Mouse (Mus musculus) limb, embryonic 10.5 days (tissue): ENCODE data around the gene Ifit2. TPM values are rescaled to one million over a fixed set of nuclear protein-coding genes. Genes with fewer than 3 reads are reported as not detected.

Source experiments
- DNase-seq: peaks from one replicate; pipeline ENCODE4 v3.0.0-alpha.2; 2017; ENCODE audit warnings: low spot score
- H3K27ac ChIP-seq: fragments of 300-500 bp; sonication (generic); 2 replicates; pipeline ENCODE4 v1.5.1; 2016; ENCODE audit warnings: mild to moderate bottlenecking
- H3K27me3 ChIP-seq: fragments of 300-500 bp; sonication (generic); 2 replicates; pipeline ENCODE4 v1.6.1; 2016; ENCODE audit warnings: low read depth, mild to moderate bottlenecking; ENCODE audit not compliant: poor library complexity, severe bottlenecking
- H3K36me3 ChIP-seq: fragments of 300-500 bp; sonication (generic); 2 replicates; pipeline ENCODE4 v1.6.1; 2016; ENCODE audit warnings: mild to moderate bottlenecking, moderate library complexity
- H3K4me1 ChIP-seq: fragments of 300-500 bp; sonication (generic); 2 replicates; pipeline ENCODE4 v1.6.1; 2016
- H3K4me3 ChIP-seq: fragments of 300-500 bp; sonication (generic); 2 replicates; pipeline ENCODE4 v1.5.1; 2016; ENCODE audit warnings: mild to moderate bottlenecking, moderate library complexity
- H3K9me3 ChIP-seq: fragments of 300-500 bp; sonication (generic); replicated peaks from 2 replicates; pipeline ENCODE4 v1.6.1; 2016; ENCODE audit warnings: mild to moderate bottlenecking
- WGBS: fragments of 180-500 bp; shearing (Covaris S2); methylation state at CpG from one replicate; pipeline ENCODE4 v1.1.7; 2016; 5-methylcytosine and 5-hydroxymethylcytosine counted together
- polyA plus RNA-seq: library from polyadenylated mRNA; unstranded; fragments of >200 nt; fragmentation: Nextera tagmentation; extraction: Ambion mirVana; gene quantifications from 2 replicates; pipeline ENCODE4 v1.2.1, GENCODE M21; 2016

Gene Ifit2
- polyA plus RNA-seq: 4.5 and 6.0 TPM in 2 replicates

- 1% methylated on average over 22 of the region's 22 CpGs for WGBS
- peak within 1 kb of the TSS; percentile 84 for H3K27ac ChIP-seq
Observed at GRCm38 (mm10) chr19:34550534-34551223, at the start of gene Ifit2. TSS of gene Ifit2 (plus strand) at chr19:34550694.

DNA sequence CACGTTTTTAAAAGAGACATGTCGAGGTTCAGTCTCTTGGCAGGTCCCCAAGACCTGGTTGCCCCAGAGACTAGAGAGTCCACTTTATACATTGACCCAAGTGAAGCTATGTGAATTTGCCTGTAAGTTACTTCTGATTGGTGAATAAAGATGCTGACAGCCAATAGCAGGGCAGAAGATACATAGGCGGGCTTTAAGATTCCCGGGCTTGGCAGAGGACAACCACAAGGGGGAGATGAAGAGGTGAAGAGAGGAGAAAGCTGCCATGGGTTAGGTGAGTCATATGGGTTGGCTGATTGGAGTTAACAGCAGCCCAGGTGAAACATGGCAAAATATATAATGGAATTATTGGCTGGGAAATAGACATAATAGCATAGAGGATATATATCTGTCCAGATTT, 49.7 kb upstream of the Ifit2 start:
- Histone ChIP-seq H3K4me3 (no peak overlapping the region), H3K9me3 (no peaks in the 10 kb centered on the region), H3K27ac (no peak overlapping the region), H3K4me1 (no peaks in the 10 kb centered on the region), H3K36me3 (peaks cover 14% of the 10 kb centered on the region), H3K27me3 (no peaks in the 10 kb centered on the region)
- peak; percentile 44 for DNase-seq
- 54% methylated on average over 4 of the region's 4 CpGs for WGBS

More at GRCm38 (mm10) chr19:34550534-34551223, at the start of gene Ifit2:
- no peaks in the 10 kb centered on the region for H3K27me3 ChIP-seq
- no peaks in the 10 kb centered on the region for H3K9me3 ChIP-seq
- peak within 1 kb of the TSS; percentile 58 for H3K4me3 ChIP-seq
- H3K4me1 ChIP-seq: peaks cover 11% of the 10 kb centered on the region; the same call in 1 of the 2 replicates
- peak; percentile 78 for DNase-seq
- no peaks in the 10 kb centered on the region for H3K36me3 ChIP-seq

- Histone ChIP-seq H3K4me3 (no peak overlapping the region), H3K4me1 (no peaks in the 10 kb centered on the region)
Observed at GRCm38 (mm10) chr19:34505161-34505721, 45.3 kb upstream of the Ifit2 start.

GRCm38 (mm10) chr19:34510717-34511116, 39.8 kb upstream of the Ifit2 start:
- DNase-seq: no peak
- peaks cover 6% of the 10 kb centered on the region for H3K4me1 ChIP-seq
- H3K27ac ChIP-seq: no peak overlapping the region
- 90% methylated on average over 5 of the region's 5 CpGs for WGBS
- H3K4me3 ChIP-seq: no peak overlapping the region
- H3K9me3 ChIP-seq: no peaks in the 10 kb centered on the region
- peaks cover 22% of the 10 kb centered on the region for H3K36me3 ChIP-seq
- no peaks in the 10 kb centered on the region for H3K27me3 ChIP-seq

More at GRCm38 (mm10) chr19:34505161-34505721, 45.3 kb upstream of the Ifit2 start:
- 92% methylated on average over 12 of the region's 12 CpGs for WGBS
- H3K27ac ChIP-seq: no peak overlapping the region
- DNase-seq: no peak
- no peaks in the 10 kb centered on the region for H3K9me3 ChIP-seq
- H3K36me3 ChIP-seq: peaks cover 31% of the 10 kb centered on the region
- H3K27me3 ChIP-seq: no peaks in the 10 kb centered on the region

- 80% methylated on average over 8 of the region's 8 CpGs for WGBS
- Histone ChIP-seq H3K27me3 (no peaks in the 10 kb centered on the region), H3K9me3 (no peaks in the 10 kb centered on the region), H3K27ac (0 out of 2 replicates have a peak overlapping the region, but pooled peaks have one; percentile 19), H3K4me1 (peaks cover 6% of the 10 kb centered on the region), H3K36me3 (peaks cover 14% of the 10 kb centered on the region), H3K4me3 (no peak overlapping the region)
- DNase-seq: no peak
Observed at GRCm38 (mm10) chr19:34511528-34511927, 39.0 kb upstream of the Ifit2 start.

- Histone ChIP-seq H3K27ac (no peak overlapping the region), H3K36me3 (peaks cover 15% of the 10 kb centered on the region), H3K4me3 (no peak overlapping the region), H3K27me3 (no peaks in the 10 kb centered on the region), H3K9me3 (no peaks in the 10 kb centered on the region), H3K4me1 (peaks cover 6% of the 10 kb centered on the region)
- WGBS: 83% methylated on average over 3 of the region's 3 CpGs
- DNase-seq: no peak
Observed at GRCm38 (mm10) chr19:34515681-34516080, 34.8 kb upstream of the Ifit2 start.

DNA sequence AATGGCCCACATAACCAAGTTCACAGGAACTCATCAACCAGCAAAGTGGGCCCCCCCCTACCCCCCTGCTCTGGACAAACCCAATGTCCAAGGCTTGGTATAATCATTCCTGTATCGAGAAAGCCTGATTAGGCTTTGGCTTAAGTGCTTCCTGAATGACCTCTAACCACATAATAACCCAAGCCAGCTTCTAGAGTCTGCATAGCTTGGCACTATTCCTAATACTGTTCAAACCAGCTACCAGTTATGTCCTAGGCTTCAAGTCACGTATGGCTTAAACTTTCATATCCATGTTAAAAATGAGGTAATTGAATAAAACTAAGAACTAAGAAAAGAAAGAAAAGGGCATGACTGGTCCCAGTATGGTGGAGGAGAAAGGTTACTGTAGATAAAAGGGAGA, 34.1 kb upstream of the Ifit2 start:
- no peaks in the 10 kb centered on the region for H3K27me3 ChIP-seq
- H3K4me3 ChIP-seq: no peak overlapping the region
- no peak overlapping the region for H3K27ac ChIP-seq
- H3K36me3 ChIP-seq: peaks cover 15% of the 10 kb centered on the region
- H3K4me1 ChIP-seq: peaks cover 4% of the 10 kb centered on the region
- no peaks in the 10 kb centered on the region for H3K9me3 ChIP-seq
- DNase-seq: no peak
- 93% methylated on average over 2 of the region's 2 CpGs for WGBS

DNA sequence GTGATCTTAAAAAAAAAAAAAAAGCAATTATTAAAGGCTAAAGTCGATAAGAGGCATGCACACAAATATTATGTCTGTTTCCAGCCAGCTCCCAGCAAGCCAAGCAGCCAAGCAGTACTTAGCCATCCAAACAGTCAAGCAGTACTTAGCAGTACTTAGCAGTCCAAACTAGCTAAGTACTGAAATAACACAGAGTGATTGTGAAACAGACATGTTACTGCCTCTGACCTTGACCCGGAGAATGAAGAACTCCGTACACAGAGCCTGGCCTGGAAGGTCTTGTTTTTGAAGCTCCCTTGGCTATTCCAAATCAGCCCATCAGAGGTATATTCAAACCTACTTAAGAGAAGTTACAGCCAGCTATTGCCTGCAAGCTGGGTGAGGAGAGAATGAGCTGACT, 33.3 kb upstream of the Ifit2 start:
- no peak overlapping the region for H3K4me3 ChIP-seq
- no peak overlapping the region for H3K27ac ChIP-seq
- no peak for DNase-seq
- no peaks in the 10 kb centered on the region for H3K27me3 ChIP-seq
- WGBS: 89% methylated on average over 3 of the region's 3 CpGs
- no peaks in the 10 kb centered on the region for H3K4me1 ChIP-seq
- H3K36me3 ChIP-seq: peaks cover 20% of the 10 kb centered on the region
- no peaks in the 10 kb centered on the region for H3K9me3 ChIP-seq

GRCm38 (mm10) chr19:34517812-34518594, 32.5 kb upstream of the Ifit2 start:
- Histone ChIP-seq H3K9me3 (no peaks in the 10 kb centered on the region), H3K27ac (no peak overlapping the region), H3K4me3 (no peak overlapping the region), H3K4me1 (no peaks in the 10 kb centered on the region), H3K36me3 (peaks cover 20% of the 10 kb centered on the region), H3K27me3 (no peaks in the 10 kb centered on the region)
- DNase-seq: no peak
- WGBS: 92% methylated on average over 13 of the region's 13 CpGs

GRCm38 (mm10) chr19:34518786-34519185, 31.7 kb upstream of the Ifit2 start:
- Histone ChIP-seq H3K4me3 (no peak overlapping the region), H3K36me3 (peaks cover 20% of the 10 kb centered on the region)
- 68% methylated on average over 3 of the region's 3 CpGs for WGBS

DNA sequence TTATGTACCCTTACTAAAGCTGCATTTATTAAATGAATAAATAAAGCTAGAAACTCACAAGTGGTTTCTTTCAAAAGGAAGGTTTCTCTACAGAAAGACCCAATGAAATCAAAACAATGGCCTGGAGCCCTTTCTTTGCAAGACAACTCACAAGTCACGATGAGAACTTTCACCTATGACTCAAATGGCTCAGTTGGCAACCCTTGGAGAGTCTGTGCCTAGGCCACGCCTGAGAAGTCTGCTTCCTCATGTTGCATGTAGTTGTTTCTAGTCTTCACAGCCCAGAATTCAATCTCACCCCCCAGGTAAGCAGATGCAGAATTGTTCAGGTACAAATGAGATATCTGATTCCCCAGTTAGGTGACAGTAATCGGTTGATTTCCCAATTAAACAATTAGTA, 30.8 kb upstream of the Ifit2 start:
- H3K4me1 ChIP-seq: peaks cover 2% of the 10 kb centered on the region
- peaks cover 20% of the 10 kb centered on the region for H3K36me3 ChIP-seq
- no peak overlapping the region for H3K27ac ChIP-seq
- H3K9me3 ChIP-seq: no peaks in the 10 kb centered on the region
- 93% methylated on average over 3 of the region's 3 CpGs for WGBS
- DNase-seq: no peak
- H3K4me3 ChIP-seq: no peak overlapping the region
- no peaks in the 10 kb centered on the region for H3K27me3 ChIP-seq

More at GRCm38 (mm10) chr19:34518786-34519185, 31.7 kb upstream of the Ifit2 start:
- Histone ChIP-seq H3K27ac (no peak overlapping the region), H3K4me1 (no peaks in the 10 kb centered on the region), H3K27me3 (no peaks in the 10 kb centered on the region), H3K9me3 (no peaks in the 10 kb centered on the region)
- no peak for DNase-seq

- H3K27ac ChIP-seq: no peak overlapping the region
- peaks cover 6% of the 10 kb centered on the region for H3K4me1 ChIP-seq
- H3K4me3 ChIP-seq: no peak overlapping the region
- no peaks in the 10 kb centered on the region for H3K27me3 ChIP-seq
- WGBS: 85% methylated on average over 4 of the region's 4 CpGs
- H3K36me3 ChIP-seq: peaks cover 20% of the 10 kb centered on the region
- DNase-seq: no peak
- H3K9me3 ChIP-seq: no peaks in the 10 kb centered on the region
Observed at GRCm38 (mm10) chr19:34520051-34520450, 30.4 kb upstream of the Ifit2 start.

GRCm38 (mm10) chr19:34521361-34521760, 29.1 kb upstream of the Ifit2 start:
- H3K4me3 ChIP-seq: no peak overlapping the region
- peaks cover 20% of the 10 kb centered on the region for H3K36me3 ChIP-seq
- no peak overlapping the region for H3K27ac ChIP-seq
- 72% methylated on average over 2 of the region's 2 CpGs for WGBS
- H3K4me1 ChIP-seq: peaks cover 15% of the 10 kb centered on the region
- H3K9me3 ChIP-seq: no peaks in the 10 kb centered on the region
- no peaks in the 10 kb centered on the region for H3K27me3 ChIP-seq
- no peak for DNase-seq
